Comparison of ENCODE assay signal across 28 mouse cellular contexts in genomic region chr3:134105567-134105966, GRCm38 (mm10).
DNase-seq lines count a peak whose midpoint lies in the region; ATAC-seq and TF ChIP-seq lines count a peak whose summit lies in the region.
"Had no signal": no experiment of that assay in that cellular context is flagged by ENCODE, and none has a peak within 500 bp of the region (broad histone marks: within the 10 kb centered on the region; RNA-seq: fewer than 3 reads in every experiment).

No protein-coding gene starts in this region.

- CTCF ChIA-PET in Patski (lab: Charles Lee), result no interaction called here

- ATAC-seq in hindbrain, embryonic 11.5 days (ENCODE audit: low FRiP score), result 0 out of 2 replicates have a peak, but pooled peaks have one; percentile 33
- ATAC-seq in hindbrain, embryonic 14.5 days (ENCODE audit: low FRiP score), result no peak
- peak; percentile 54 for ATAC-seq in kidney, postnatal 0 days (replicated peaks; ENCODE audit: low FRiP score, low read depth)
- ATAC-seq in Patski, result peak; percentile 33
- ATAC-seq: activated CD4-positive, CD25-positive, alpha-beta regulatory T cell, adult 4 months; CD4-positive, CD25-positive, alpha-beta regulatory T cell, adult 4 months; hindbrain, postnatal 0 days; midbrain, embryonic 15.5 days had no signal

- POLR2A ChIA-PET in Patski (lab: Charles Lee), result interaction anchor here (0.6 kb wide), 1 partner anchor 130 kb away, joined by 5 read pairs; no protein-coding TSS in a partner anchor

- no peak for DNase-seq in hindbrain, embryonic 11.5 days (ENCODE audit: low spot score)
- DNase-seq in hindbrain, embryonic 14.5 days (ENCODE audit: low spot score), result no peak
- DNase-seq in kidney, postnatal 0 days (ENCODE audit: low spot score), result peak; percentile 34
- DNase-seq in kidney, postnatal 10 days, result no peak
- DNase-seq in Patski (ENCODE audit: low read depth, low spot score), result no peak
- no peak for DNase-seq in adipocyte (ENCODE audit: low spot score)
- DNase-seq: cerebellum, adult 11 months; cerebellum, adult 9-10 months; cerebellum, postnatal 36 days; embryo, embryonic 11 days; gastrocnemius, postnatal 14 days; heart, postnatal 14 days; kidney, adult 11 months; retina, postnatal 1 day; right cerebral cortex, postnatal 25 days; thymus, postnatal 4 days had no signal

- no peaks in the 10 kb centered on the region for H3K27me3 ChIP-seq in hindbrain, embryonic 11.5 days (ENCODE audit: control insufficient read depth, insufficient read depth, low read length)
- no peaks in the 10 kb centered on the region for H3K27me3 ChIP-seq in hindbrain, embryonic 14.5 days (ENCODE audit: control insufficient read depth, insufficient read depth, low read length)
- H3K27me3 ChIP-seq in kidney, postnatal 0 days (ENCODE audit: insufficient read depth, low read length), result no peaks in the 10 kb centered on the region
- H3K27me3 ChIP-seq in Patski, result no peaks in the 10 kb centered on the region
- H3K27me3 ChIP-seq in small intestine, adult 2 months (ENCODE audit: control insufficient read depth, insufficient read depth, low read length), result no peaks in the 10 kb centered on the region
- H3K27me3 ChIP-seq: embryonic facial prominence, embryonic 12.5 days; limb, embryonic 13.5 days; lung, embryonic 15.5 days; midbrain, embryonic 15.5 days had no signal

- in situ Hi-C loops in Patski (cut with MboI; ENCODE audit: low pct_unique_long_range_greater_than_20kb), result no loop called here

- no peak overlapping the region for H3K4me2 ChIP-seq in hindbrain, embryonic 11.5 days (replicated peaks; ENCODE audit: low read depth, low read length)
- no peak overlapping the region for H3K4me2 ChIP-seq in hindbrain, embryonic 14.5 days (replicated peaks)
- H3K4me2 ChIP-seq in kidney, postnatal 0 days (ENCODE audit: low read length), result no peak overlapping the region
- H3K4me2 ChIP-seq: embryonic facial prominence, embryonic 12.5 days; limb, embryonic 13.5 days; liver, embryonic 11.5 days; lung, embryonic 15.5 days; midbrain, embryonic 15.5 days; neural tube, embryonic 13.5 days had no signal

- TF ChIP-seq POLR2A in small intestine, adult 2 months (IDR thresholded peaks at IDR 0.05; ENCODE audit: low read depth, low read length), result no peak

- no peak overlapping the region for H3K9ac ChIP-seq in hindbrain, embryonic 11.5 days (ENCODE audit: low read depth, low read length)
- H3K9ac ChIP-seq in hindbrain, embryonic 14.5 days, result no peak overlapping the region
- no peak overlapping the region for H3K9ac ChIP-seq in kidney, postnatal 0 days (ENCODE audit: low read depth, low read length)
- H3K9ac ChIP-seq: embryonic facial prominence, embryonic 12.5 days; limb, embryonic 13.5 days; lung, embryonic 15.5 days; midbrain, embryonic 15.5 days; neural tube, embryonic 13.5 days had no signal

- H3K9me3 ChIP-seq in hindbrain, embryonic 11.5 days (ENCODE audit: control insufficient read depth, low read length), result no peaks in the 10 kb centered on the region
- H3K9me3 ChIP-seq in hindbrain, embryonic 14.5 days (ENCODE audit: control insufficient read depth, low read length), result no peaks in the 10 kb centered on the region
- no peaks in the 10 kb centered on the region for H3K9me3 ChIP-seq in kidney, postnatal 0 days (replicated peaks; ENCODE audit: low read length)
- H3K9me3 ChIP-seq: embryonic facial prominence, embryonic 12.5 days; hindbrain, embryonic 10.5 days; limb, embryonic 13.5 days; lung, embryonic 15.5 days; midbrain, embryonic 10.5 days; midbrain, embryonic 15.5 days; neural tube, embryonic 13.5 days had no signal

- no peak overlapping the region for H3K4me3 ChIP-seq in hindbrain, embryonic 11.5 days (ENCODE audit: low read depth, low read length)
- no peak overlapping the region for H3K4me3 ChIP-seq in hindbrain, embryonic 14.5 days (replicated peaks; ENCODE audit: low read length)
- no peak overlapping the region for H3K4me3 ChIP-seq in kidney, postnatal 0 days (replicated peaks; ENCODE audit: low read depth, low read length)
- no peak overlapping the region for H3K4me3 ChIP-seq in small intestine, adult 2 months (ENCODE audit: low read depth, low read length)
- H3K4me3 ChIP-seq: embryonic facial prominence, embryonic 12.5 days; hindbrain, embryonic 10.5 days; limb, embryonic 13.5 days; lung, embryonic 15.5 days; midbrain, embryonic 10.5 days; midbrain, embryonic 15.5 days; neural tube, embryonic 13.5 days had no signal

- no peak for TF ChIP-seq CTCF in kidney, postnatal 0 days (IDR thresholded peaks at IDR 0.05; ENCODE audit: low read depth)
- no peak for TF ChIP-seq CTCF in Patski (IDR thresholded peaks at IDR 0.05)
- no peak for TF ChIP-seq CTCF in small intestine, adult 2 months (IDR thresholded peaks at IDR 0.05; ENCODE audit: extremely low read depth, insufficient read length, insufficient replicate concordance, low read depth, low read length)

- no peaks in the 10 kb centered on the region for H3K36me3 ChIP-seq in hindbrain, embryonic 11.5 days (ENCODE audit: control insufficient read depth, insufficient read depth, low read length)
- H3K36me3 ChIP-seq in hindbrain, embryonic 14.5 days (replicated peaks; ENCODE audit: control insufficient read depth, insufficient read depth), result no peaks in the 10 kb centered on the region
- no peaks in the 10 kb centered on the region for H3K36me3 ChIP-seq in kidney, postnatal 0 days (ENCODE audit: insufficient read depth, low read length)
- no peaks in the 10 kb centered on the region for H3K36me3 ChIP-seq in small intestine, adult 2 months (ENCODE audit: control insufficient read depth, insufficient read depth, low read length)
- H3K36me3 ChIP-seq: embryonic facial prominence, embryonic 12.5 days; hindbrain, embryonic 10.5 days; limb, embryonic 13.5 days; lung, embryonic 15.5 days; midbrain, embryonic 10.5 days; midbrain, embryonic 15.5 days; neural tube, embryonic 13.5 days had no signal

- no peak overlapping the region for H3K27ac ChIP-seq in hindbrain, embryonic 11.5 days (ENCODE audit: low read depth, low read length)
- H3K27ac ChIP-seq in hindbrain, embryonic 14.5 days, result no peak overlapping the region
- no peak overlapping the region for H3K27ac ChIP-seq in kidney, postnatal 0 days
- peak overlapping the region; percentile 3; the same call in 1 of the 2 replicates for H3K27ac ChIP-seq in small intestine, adult 2 months (ENCODE audit: insufficient read depth, low read depth, low read length)
- H3K27ac ChIP-seq: embryonic facial prominence, embryonic 12.5 days; hindbrain, embryonic 10.5 days; hindbrain, postnatal 0 days; limb, embryonic 13.5 days; lung, embryonic 15.5 days; midbrain, embryonic 10.5 days; midbrain, embryonic 15.5 days; neural tube, embryonic 13.5 days had no signal

- 83% methylated on average over 3 of the region's 3 CpGs for WGBS in hindbrain, embryonic 11.5 days
- WGBS in hindbrain, embryonic 14.5 days, result 53% methylated on average over 3 of the region's 3 CpGs
- WGBS in kidney, postnatal 0 days, result 35% methylated on average over 3 of the region's 3 CpGs
- 34% methylated on average over 3 of the region's 3 CpGs for WGBS in small intestine, adult 2 months

- H3K4me1 ChIP-seq in hindbrain, embryonic 11.5 days (replicated peaks; ENCODE audit: control insufficient read depth, insufficient read depth, low read length), result no peaks in the 10 kb centered on the region
- no peaks in the 10 kb centered on the region for H3K4me1 ChIP-seq in hindbrain, embryonic 14.5 days (replicated peaks; ENCODE audit: control insufficient read depth, insufficient read depth, low read length)
- H3K4me1 ChIP-seq in kidney, postnatal 0 days (replicated peaks; ENCODE audit: insufficient read depth, low read length), result no peaks in the 10 kb centered on the region
- peaks cover 6% of the 10 kb centered on the region; the same call in 1 of the 2 replicates for H3K4me1 ChIP-seq in small intestine, adult 2 months (ENCODE audit: control insufficient read depth, insufficient read depth, insufficient read length, low read length)
- H3K4me1 ChIP-seq: embryonic facial prominence, embryonic 12.5 days; hindbrain, embryonic 10.5 days; limb, embryonic 13.5 days; lung, embryonic 15.5 days; midbrain, embryonic 10.5 days; midbrain, embryonic 15.5 days; neural tube, embryonic 13.5 days had no signal
